Mouse (Mus musculus) brain, embryonic 14.5 days (tissue): ENCODE measurements around the gene Med19.

Source experiments
- CTCF ChIP-seq: fragments of 200-500 bp; IDR thresholded peaks from 2 replicates; pipeline ENCODE4 v1.5.1; 2012; ENCODE audit warnings: inconsistent platforms, mild to moderate bottlenecking, moderate library complexity, borderline replicate concordance; ENCODE audit not compliant: insufficient read depth, insufficient read length; ENCODE audit errors: extremely low read depth
- POLR2A ChIP-seq: fragments of 200-500 bp; IDR thresholded peaks from 2 replicates; pipeline ENCODE4 v1.6.1; 2012; ENCODE audit warnings: mild to moderate bottlenecking, inconsistent platforms, borderline replicate concordance; ENCODE audit not compliant: poor library complexity, insufficient read depth, insufficient read length, severe bottlenecking; ENCODE audit errors: extremely low read depth

- no peak for TF ChIP-seq POLR2A
- TF ChIP-seq CTCF = no peak
Observed at GRCm38 (mm10) chr2:84707523-84707922, 29.3 kb downstream of the Med19 start.
